Mouse (Mus musculus) left cerebral cortex, postnatal 36 days (tissue): ENCODE results near the gene Scamp3. TPM values are rescaled to one million over a fixed set of nuclear protein-coding genes. Genes with fewer than 3 reads are reported as not detected.

Experiments
- DNase-seq, 2 experiments: peaks; one replicate each; pipeline ENCODE4 v3.0.0; 2021 to 2022; ENCODE audit warnings: low spot score in 2 of 2, mixed read lengths in 1 of 2
- intact Hi-C: fragments of 180-260 bp; cut with DNase I; formaldehyde crosslinking; loops from one replicate; pipeline ENCODE4 v1.15.1; 2025
- total RNA-seq, 2 experiments: library from RNA; stranded (reverse); gene quantifications; 2 replicates each; pipeline ENCODE4 v1.2.3; 2021

Scamp3 gene
- 10 to 100 TPM; 64.0 to 67.2 TPM for total RNA-seq

GRCm38 (mm10) chr3:89177242-89178106, at the start of gene Scamp3:
Gene Scamp3 (plus strand): TSS chr3:89177473.
- intact Hi-C loops = no loop called here

DNA sequence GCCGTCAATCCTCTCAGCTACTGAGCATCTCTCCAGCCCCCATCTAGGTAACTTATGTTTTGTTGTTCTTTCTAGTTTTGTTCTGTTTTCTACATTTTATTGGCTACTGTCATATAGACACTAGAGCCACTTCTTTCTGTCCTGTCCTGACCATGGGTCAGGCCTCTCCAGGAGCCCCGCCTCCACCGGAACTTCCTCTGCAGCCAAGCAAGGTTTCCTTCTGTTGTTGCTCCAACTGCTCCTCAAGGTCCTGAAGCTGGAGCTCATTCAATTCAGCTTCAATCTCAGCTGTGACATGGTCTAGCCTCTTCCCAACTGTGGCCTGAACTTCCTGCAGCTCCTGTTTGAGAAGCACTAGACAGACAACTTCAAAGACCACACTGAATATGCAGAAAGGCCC, 47.4 kb upstream of the Scamp3 start:
- no peak for DNase-seq
- intact Hi-C loops = no loop called here

More at GRCm38 (mm10) chr3:89177242-89178106, at the start of gene Scamp3:
- DNase-seq = peak; percentile 83 to 87

- DNase-seq = peak; percentile 57 to 65
- intact Hi-C loops = no loop called here
These were observed 45.5 kb upstream of the Scamp3 start for GRCm38 (mm10) chr3:89131816-89132215.

DNA sequence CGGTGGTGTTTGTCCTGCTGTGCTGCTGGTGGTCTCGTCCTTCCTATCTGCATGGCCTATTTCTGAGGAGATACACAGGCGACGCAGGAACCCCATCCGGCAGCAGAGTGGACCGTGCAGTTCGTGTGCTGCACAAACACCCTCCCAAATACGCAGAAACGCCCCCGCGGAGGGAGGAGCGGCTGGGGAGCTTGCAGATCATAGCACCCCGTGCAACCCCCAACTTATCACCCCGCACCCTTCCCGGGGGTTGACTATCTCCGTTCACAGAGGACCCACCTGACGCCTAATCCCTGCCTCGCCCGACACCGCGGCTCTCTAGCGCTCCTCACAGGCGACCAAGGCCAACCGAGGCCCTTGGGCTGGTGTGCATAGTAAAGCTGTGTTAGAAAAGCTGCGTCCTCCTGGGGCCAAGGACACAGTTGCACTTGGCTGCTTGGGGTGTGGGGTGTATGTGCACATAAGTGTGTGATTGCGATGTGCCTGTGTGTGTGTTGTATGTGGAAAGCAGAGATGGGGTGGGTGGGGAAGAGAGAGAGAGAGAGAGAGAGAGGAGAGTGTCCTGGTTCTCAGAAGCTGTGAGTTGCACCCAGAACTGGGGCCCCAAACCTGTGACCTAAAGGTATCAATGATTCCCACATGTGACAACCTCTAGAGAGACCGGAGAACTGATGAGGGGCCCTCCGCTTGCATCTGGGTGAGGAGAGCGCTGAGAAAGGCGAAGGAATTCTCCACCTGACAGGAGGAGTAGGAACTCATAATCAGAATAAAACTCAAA, 44.8 kb upstream of the Scamp3 start:
- DNase-seq = peak; percentile 41 to 59
- intact Hi-C loops = no loop called here

GRCm38 (mm10) chr3:89133063-89133450, 44.2 kb upstream of the Scamp3 start:
- no peak for DNase-seq

DNA sequence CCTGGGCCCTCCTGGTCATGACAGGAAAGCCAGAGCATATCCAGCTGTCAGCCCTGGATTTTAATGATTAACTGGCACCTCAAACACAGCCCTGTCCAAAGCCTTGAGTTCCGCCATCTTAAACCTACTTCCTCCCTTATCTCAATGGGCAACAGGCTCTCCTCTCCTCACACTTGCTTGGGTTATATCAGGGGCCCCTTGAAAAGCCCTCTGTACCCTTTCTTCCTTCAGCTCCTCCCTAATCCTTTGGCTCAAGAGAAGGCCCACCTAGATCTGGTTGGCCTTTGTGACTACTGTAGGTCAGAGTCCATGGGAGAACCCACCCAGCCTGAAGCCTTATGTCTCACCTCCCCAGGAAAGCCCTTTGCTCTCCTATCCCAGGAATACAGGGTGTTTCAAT, 43.5 kb upstream of the Scamp3 start:
- intact Hi-C loops = no loop called here
- no peak for DNase-seq

More at GRCm38 (mm10) chr3:89133063-89133450, 44.2 kb upstream of the Scamp3 start:
- intact Hi-C loops = no loop called here

DNA sequence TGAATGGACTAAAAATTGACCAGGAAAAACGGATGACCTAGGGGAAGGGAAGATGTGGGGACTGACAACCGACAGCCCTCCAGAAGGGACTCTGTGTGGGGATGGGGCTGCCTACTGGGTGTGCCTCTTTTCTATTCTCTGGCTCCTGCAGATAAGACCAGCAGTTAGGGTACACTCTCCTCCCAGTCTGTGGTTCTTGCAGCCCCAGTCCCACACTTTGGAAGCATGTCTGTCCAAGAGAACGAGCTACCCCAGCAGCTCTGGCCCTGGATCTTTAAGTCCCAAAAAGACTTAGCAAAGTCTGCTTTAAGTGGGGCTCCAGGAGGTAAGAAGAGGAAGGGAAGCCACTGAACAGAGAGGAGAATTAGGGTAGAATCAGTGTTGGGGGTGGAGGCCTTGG, 41.3 kb upstream of the Scamp3 start, which contains the start of gene Pklr:
Gene Pklr, plus strand, starts transcription at position 185 of the 400 bp plus-strand sequence.
- intact Hi-C loops = no loop called here
- no peak for DNase-seq

GRCm38 (mm10) chr3:89136365-89136764, 40.9 kb upstream of the Scamp3 start:
- intact Hi-C loops = no loop called here
- no peak for DNase-seq

- DNase-seq = no peak
- intact Hi-C loops = no loop called here
These were observed 32.5 kb upstream of the Scamp3 start for GRCm38 (mm10) chr3:89144821-89145220.

GRCm38 (mm10) chr3:89145566-89145965, 31.7 kb upstream of the Scamp3 start:
- intact Hi-C loops = no loop called here
- no peak for DNase-seq

DNA sequence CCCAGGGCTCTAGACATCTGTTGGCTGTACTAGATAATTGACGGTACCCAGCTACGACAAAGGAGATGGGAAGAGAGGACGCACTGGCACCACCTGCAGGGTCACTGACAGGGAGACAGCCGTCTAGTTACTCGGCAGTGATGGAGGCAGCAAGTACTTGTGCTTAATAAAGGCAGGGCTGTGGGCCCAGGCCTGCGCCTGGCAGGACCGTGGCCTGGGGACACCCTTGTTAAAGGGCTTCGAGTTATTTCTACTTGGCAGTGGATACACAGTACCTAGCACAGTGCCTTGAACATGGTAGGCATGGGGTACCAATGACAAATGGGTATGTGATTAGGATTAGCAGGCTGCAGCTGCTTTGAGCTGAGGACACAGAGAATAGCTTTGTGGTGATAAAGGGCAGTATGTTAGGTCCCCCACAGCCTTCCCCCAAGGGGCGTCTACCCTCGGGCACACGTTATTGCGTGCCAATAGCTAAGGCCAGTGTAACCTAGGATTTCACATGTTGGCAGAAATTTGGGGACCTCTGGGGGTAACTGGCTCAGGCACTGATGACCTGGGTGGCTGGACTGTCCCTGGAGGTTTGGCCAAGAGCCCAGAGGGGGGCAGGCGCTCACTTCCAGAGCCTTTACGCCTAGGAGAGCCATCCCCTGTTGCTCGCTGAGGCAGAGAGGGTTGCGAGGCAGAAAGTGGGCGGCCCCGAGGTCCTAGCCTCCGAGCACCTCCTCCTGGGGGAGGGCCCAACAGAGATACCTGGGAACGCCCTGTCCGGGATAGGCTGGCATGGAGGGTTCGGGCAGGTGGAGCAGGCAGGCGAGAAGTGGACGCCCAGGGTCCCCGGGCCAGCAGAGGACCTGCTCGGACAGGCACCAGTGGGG, 29.9 kb upstream of the Scamp3 start:
- intact Hi-C loops = no loop called here
- no peak for DNase-seq

DNA sequence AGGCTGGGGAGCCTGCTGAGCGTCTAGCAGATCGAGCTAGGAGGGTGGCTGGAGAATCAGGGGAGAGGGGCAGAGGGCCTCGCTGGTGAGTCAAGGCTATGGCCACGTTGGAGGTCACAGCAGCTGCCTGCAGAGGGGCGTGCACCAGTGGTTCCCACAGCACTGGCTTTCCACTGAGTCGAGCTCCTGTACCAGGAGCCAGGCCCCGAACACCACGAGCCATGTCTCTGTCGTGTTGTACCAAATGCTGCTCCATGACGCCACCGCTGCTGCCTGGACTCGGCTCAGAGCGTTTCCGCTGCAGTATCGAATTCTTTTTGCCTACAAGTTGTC, 29.3 kb upstream of the Scamp3 start:
- no peak for DNase-seq
- intact Hi-C loops = no loop called here

DNA sequence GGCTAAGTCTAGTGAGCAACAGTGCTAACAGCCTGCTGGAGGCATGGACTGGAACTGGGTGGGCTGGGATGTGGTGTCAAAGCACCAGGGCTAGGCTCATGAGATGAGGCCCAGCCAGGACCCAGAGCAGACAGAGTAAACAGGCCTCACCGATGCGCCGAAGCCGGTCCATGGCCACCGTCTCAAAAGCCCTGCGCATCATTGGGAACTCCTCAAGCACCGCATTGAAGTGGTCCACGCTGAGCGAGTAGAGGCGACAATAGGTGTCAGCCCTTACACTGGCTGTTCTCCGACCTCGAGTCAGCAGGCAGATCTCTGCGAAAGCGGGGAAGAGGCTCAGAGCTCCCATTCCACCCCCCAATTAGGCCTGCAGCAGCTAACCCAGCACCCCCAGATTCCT, 28.7 kb upstream of the Scamp3 start:
- DNase-seq = no peak
- intact Hi-C loops = no loop called here

DNA sequence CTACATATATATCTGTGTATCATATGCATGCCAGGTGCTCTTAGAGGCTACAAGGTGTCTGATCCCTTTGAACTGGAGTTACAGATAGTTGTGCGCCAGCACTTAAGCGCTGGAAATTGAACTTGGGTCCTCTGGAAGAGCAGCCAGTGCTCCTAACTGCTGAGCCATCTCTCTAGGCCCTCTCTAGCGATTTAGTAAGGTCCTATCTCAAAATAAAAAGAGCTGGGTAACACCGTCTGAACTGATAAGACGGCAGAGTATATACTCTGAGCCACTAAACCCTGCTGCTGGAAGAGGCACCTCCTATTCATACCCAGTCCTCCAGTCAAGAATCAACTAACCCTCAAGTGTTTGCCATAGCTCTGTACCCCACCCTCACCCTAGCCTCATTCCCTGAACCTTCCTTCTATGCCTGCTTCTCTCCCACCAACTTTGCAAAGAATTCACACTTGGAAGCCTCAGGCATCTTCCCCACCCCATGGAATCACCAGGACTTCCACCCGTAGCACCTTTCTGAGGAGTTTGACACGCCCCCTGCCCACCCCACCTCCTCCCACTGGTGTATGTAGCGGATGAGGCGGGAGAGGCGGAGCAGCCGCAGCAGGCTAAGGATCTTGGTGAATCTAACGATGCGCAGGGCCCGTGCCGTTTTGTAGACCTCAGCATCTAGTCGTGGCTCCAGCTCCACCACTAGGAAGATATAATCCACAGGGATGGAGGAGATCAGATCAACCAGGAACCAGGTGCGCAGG, 25.0 kb upstream of the Scamp3 start:
- intact Hi-C loops = no loop called here
- no peak for DNase-seq

DNA sequence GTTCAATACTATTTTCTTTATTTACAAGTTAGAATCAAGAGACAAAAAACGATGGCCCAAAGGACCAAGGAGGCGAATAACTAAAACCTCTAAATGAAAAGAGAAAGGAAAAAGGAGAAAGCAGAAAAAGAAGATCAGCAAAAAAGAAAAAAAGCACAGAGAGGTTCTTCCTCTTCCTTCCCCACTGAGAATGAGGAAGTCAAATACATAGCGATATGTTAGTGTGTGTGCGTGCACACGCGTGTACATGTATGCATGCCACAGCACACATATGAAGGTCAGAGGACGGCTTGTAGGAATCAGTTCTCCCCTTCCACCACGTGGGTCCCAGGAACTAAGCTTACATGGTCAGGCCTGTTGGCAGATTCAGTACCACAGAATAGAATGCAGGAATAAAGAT, 20.3 kb upstream of the Scamp3 start:
- DNase-seq = no peak
- intact Hi-C loops = loop anchor here (5.0 kb wide), 1 partner anchor 65 kb away; the partner anchor contains the start of gene Rusc1

DNA sequence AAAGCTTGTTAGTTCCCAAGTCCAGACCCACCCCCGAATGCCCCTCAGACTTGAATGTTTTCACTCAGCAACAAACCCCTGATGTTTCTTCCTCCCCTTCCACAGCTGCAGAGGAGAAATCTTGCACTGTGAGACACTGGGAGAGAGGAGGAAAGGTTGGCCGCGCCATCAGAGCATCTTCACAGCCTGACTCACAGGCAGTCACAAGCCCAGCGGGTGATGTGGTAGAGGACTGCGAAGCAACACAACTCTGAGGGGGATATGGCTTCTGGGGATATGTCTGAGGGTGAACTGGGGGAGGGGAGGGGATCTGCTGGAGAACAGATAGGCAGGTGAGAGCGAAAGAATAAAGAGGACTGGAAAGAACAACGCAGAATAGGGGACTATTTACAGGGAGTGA, 18.6 kb upstream of the Scamp3 start:
- DNase-seq = no peak
- intact Hi-C loops = loop anchor here (5.0 kb wide), 1 partner anchor 66 kb away; the partner anchor contains the start of gene Rusc1

DNA sequence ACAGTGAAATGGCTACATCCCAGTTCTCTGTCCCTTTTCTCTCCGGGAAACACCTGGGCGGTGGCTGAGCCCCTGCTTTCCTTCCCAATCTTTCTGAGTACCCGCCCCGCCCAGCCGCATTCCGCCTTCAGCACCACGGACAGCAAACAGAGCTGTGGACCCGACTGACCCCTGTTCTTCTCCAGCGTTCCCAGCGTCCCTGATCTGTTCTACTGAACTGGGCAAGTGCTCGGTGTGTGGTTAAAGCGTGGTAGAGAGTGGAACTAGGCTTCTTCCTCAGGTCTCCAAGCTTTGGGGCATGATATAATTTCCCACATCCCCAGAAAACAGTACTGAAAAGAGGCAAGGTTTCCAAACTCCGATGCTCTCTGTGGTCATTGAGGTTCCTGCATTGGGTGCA, 18.1 kb upstream of the Scamp3 start:
- DNase-seq = peak in 1 of 2 experiments; percentile 26
- intact Hi-C loops = loop anchor here (5.0 kb wide), 1 partner anchor 67 kb away; the partner anchor contains the start of gene Rusc1

- peak in 1 of 2 experiments; percentile 55 for DNase-seq
- intact Hi-C loops = loop anchor here (5.0 kb wide), 3 partner anchors 42 to 212 kb away; partner anchors contain the start of gene Rusc1
These were observed 17.5 kb upstream of the Scamp3 start, which contains the start of gene Hcn3 for GRCm38 (mm10) chr3:89159616-89160344. Gene Hcn3 (minus strand): TSS chr3:89160196.
